Mouse (Mus musculus): ENCODE results near the gene Ccdc103.

Ccdc103 gene

GRCm38 (mm10) chr11:102890096-102890495, 9.1 kb downstream of the Ccdc103 start:
- no peak for DNase-seq (ENCODE audit: low spot score)

- DNase-seq (ENCODE audit: low spot score), result no peak
Measured at GRCm38 (mm10) chr11:102893015-102893651, 12.1 kb downstream of the Ccdc103 start.

DNA sequence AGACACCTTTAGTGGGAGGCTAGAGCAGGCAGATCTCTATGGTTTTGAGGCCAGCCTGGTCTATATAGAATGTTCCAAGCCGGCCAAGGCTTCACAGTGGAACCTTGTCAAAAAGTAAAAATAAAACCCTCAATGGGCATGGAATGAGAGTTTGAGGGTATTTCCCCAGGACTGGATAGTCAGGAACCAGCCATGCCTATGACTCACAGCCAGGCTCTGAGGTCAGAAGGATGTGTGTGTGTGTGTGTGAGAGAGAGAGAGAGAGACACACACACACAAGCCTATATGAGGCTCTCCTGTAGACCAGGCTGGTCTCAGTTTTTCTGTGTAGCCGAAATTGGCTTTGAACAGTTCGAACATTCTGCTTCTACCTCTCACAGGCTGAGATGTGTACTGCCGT, 13.7 kb downstream of the Ccdc103 start:
- DNase-seq (ENCODE audit: low spot score), result no peak

- no peak for DNase-seq (ENCODE audit: low spot score)
Measured at GRCm38 (mm10) chr11:102895779-102896178, 14.8 kb downstream of the Ccdc103 start.

GRCm38 (mm10) chr11:102896641-102897040, 15.6 kb downstream of the Ccdc103 start:
- no peak for DNase-seq (ENCODE audit: low spot score)

- DNase-seq (ENCODE audit: low spot score), result no peak
Measured at GRCm38 (mm10) chr11:102898408-102898807, 17.4 kb downstream of the Ccdc103 start.

DNA sequence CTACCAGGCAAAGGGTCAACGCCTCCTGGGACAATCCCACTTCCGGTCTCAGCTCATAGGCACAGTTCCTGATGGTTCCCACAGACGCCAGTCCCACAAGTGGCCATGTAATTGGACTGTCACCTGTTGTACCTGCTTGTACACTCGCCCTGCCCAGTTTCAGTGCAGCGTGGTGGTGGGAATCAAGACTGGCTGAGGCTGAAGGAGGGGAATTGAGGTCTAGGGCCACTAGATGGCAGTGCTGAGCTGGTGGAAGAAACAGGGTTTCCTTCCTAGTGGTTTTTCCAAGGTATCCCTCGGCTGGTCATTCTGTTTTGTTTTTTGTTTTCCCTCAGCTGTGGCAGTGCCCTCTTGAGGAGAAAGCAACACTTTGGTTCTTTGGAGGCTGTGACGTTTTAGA, 19.8 kb downstream of the Ccdc103 start, which contains the start of gene Gfap:
Gene Gfap (minus strand): TSS at position 150 of the 400 bp plus-strand sequence.
- DNase-seq (ENCODE audit: low spot score), result peak; percentile 91

GRCm38 (mm10) chr11:102901199-102901598, 20.2 kb downstream of the Ccdc103 start:
- no peak for DNase-seq (ENCODE audit: low spot score)

DNA sequence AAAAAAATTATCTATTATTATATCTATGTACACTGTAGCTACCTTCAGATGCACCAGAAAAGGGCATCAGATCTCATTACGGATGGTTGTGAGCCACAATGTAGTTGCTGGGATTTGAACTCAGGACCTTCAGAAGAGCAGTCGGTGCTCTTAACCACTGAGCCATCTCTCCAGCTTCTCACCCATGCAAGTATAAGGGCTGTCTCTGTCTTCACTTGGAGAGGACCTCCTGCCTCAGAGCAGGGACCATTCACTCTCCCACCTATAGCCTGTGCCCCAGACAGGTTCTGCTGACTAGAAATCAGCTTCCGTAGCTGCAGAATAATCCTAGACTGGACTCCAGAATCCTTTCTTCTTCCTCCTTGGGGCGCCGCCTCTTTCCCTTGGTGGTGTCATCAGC, 21.1 kb downstream of the Ccdc103 start:
- no peak for DNase-seq (ENCODE audit: low spot score)

GRCm38 (mm10) chr11:102903654-102904053, 22.6 kb downstream of the Ccdc103 start:
- DNase-seq (ENCODE audit: low spot score), result no peak

GRCm38 (mm10) chr11:102911376-102911775, 30.4 kb downstream of the Ccdc103 start:
- no peak for DNase-seq (ENCODE audit: low spot score)

- DNase-seq (ENCODE audit: low spot score), result no peak
Measured at GRCm38 (mm10) chr11:102915380-102915779, 34.4 kb downstream of the Ccdc103 start.

- no peak for DNase-seq (ENCODE audit: low spot score)
Measured at GRCm38 (mm10) chr11:102918077-102918476, 37.1 kb downstream of the Ccdc103 start.

DNA sequence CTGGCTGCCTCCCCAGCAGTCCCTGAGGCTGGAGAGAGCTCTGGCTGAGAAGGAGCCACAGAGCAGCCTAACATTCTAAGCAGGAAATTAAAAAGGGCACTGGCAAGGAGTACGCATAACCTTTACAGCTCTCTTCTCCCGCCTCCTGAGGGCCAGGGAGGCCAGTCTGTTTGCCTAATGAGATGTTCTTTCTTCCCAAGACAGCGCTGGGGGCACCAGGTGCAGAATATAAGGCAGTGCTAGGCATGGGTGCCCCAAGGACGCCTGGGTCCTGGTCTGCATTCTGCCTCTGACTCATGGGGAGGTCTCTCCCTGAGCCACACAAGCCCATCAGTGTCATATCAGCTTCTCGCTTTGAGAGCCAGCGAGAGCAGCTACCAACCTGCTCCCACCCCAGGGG, 40.5 kb downstream of the Ccdc103 start:
- DNase-seq (ENCODE audit: low spot score), result peak; percentile 43

DNA sequence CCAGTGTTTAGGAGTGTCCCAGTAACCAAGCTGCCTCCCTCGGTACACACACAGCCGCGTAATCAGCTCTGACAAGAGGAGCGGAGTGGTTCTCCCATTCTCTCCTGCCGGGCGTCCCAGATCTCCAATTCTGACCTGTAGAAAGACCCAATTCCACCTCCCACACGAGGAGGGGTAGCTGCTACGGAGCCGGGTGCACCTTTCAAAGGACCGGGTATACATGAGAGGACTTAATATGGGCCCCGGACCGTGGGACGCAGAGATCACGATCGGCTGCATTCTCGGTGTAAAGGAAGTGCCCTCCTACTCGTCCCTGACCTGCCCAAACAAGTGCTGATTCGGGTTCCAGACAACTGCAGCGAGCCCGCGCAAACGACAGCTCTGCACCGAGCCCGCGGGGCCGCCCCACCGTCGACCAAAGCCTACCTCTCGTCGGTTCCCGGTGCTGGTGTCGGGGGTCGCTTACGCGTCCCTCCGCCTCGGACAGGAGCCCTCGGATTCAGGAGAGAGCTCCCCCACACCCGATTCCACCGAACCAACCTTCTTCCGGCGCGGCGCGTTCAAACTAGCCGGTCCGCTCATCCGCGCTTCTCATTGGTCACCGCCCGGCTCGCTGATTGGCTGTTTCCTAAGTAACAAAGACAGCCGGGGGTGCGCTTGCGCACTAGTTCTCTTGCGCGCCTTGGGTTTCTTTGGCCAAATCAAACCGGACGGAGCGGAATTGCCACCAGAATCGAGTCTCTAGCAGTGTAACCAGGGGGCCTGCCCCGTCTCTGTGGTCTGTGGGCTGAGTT, 43.8 kb downstream of the Ccdc103 start, which contains the start of gene Kif18b:
Gene Kif18b (minus strand): TSS at position 568 of the 794 bp plus-strand sequence.
- peak; percentile 97 for DNase-seq (ENCODE audit: low spot score)

DNA sequence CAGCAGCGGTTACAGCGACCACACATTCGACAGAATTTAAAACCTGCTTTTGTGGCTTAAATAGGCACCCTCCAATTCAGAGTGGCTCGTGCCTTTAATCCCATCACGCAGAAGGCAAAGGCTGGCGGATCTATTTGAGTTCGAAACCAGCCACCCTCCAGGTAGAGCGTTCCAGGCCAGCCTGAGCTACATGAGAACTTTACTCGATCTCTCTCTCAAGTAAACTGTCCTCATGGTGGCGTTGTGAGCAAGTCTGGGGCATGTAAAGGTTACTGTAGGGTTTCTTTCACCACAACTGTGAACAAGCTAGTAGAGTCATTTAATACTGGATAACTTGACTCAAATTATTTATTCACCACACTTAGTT, 44.3 kb downstream of the Ccdc103 start:
- DNase-seq (ENCODE audit: low spot score), result peak; percentile 74

DNA sequence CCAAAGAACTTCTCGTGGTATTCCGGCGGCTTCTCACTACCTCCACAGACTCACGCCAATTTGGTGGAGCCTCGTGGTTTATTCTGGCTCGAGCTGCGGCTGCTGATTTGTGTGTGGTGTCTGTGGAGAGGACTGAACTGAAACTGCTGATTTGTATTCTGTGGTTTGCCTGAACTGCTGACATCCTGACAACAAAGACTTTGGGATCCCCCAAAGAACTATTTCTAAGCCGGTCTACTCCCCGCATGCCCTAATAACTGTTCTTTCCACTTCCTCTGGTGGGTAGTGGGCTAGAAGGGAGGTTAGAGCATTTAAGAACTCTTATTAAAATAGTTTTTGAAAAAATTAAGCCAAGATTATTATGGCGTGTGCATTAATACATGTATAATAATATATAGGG, 49.7 kb downstream of the Ccdc103 start:
- DNase-seq (ENCODE audit: low spot score), result no peak
